Mouse (Mus musculus) forebrain, embryonic 10.5 days (tissue): ENCODE measurements at regions not wholly inside any gene's neighbourhood (a gene's known extent, or its start where the extent isn't known, plus 50 kb on each side); places are given as distances from the start of the nearest gene placed in this dataset.

Source experiments
- DNase-seq: peaks from one replicate; pipeline ENCODE4 v3.0.0-alpha.2; 2017; ENCODE audit warnings: low spot score; ENCODE audit errors: extremely low spot score
- H3K27ac ChIP-seq: fragments of 300-500 bp; sonication (generic); 2 replicates; pipeline ENCODE4 v1.5.1; 2016; ENCODE audit warnings: mild to moderate bottlenecking
- H3K27me3 ChIP-seq: fragments of 300-500 bp; sonication (generic); 2 replicates; pipeline ENCODE4 v1.6.1; 2016; ENCODE audit warnings: mild to moderate bottlenecking; ENCODE audit not compliant: poor library complexity, severe bottlenecking
- H3K36me3 ChIP-seq: fragments of 300-500 bp; sonication (generic); replicated peaks from 2 replicates; pipeline ENCODE4 v1.6.1; 2016; ENCODE audit warnings: mild to moderate bottlenecking, moderate library complexity
- H3K4me1 ChIP-seq: fragments of 300-500 bp; sonication (generic); 2 replicates; pipeline ENCODE4 v1.6.1; 2016
- H3K4me3 ChIP-seq: fragments of 300-500 bp; sonication (generic); 2 replicates; pipeline ENCODE4 v1.5.1; 2016; ENCODE audit warnings: mild to moderate bottlenecking, moderate library complexity
- H3K9me3 ChIP-seq: fragments of 300-500 bp; sonication (generic); 2 replicates; pipeline ENCODE4 v1.6.1; 2016; ENCODE audit warnings: mild to moderate bottlenecking, moderate library complexity
- WGBS: fragments of 180-500 bp; shearing (Covaris S2); methylation state at CpG from one replicate; pipeline ENCODE4 v1.1.7; 2016; 5-methylcytosine and 5-hydroxymethylcytosine counted together

DNA sequence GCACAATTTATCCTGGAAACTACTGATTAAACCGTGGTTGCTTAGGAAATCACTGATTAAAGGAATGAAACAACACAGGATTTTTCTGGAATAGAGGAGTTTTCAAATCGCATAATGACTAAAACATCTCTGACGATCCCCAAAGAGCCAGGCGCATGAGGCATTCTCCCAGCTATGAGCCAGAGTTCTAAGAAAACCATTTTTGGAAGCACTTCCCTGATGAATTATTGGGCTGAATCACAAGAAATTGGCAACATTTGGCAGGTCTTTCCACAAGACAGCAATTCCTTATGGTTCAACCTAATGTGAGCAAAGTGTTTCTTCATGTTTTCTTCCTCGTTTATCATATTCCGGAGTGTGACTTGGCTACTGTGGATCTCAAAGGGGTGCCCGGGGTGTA lies 129.3 kb upstream of the Usp24 start:
- no peaks in the 10 kb centered on the region for H3K36me3 ChIP-seq
- WGBS = 92% methylated on average over 7 of the region's 7 CpGs
- no peak overlapping the region for H3K27ac ChIP-seq
- no peaks in the 10 kb centered on the region for H3K27me3 ChIP-seq
- no peak overlapping the region for H3K4me3 ChIP-seq
- DNase-seq = no peak
- H3K9me3 ChIP-seq = peaks cover 6% of the 10 kb centered on the region; the same call in 1 of the 2 replicates
- H3K4me1 ChIP-seq = no peaks in the 10 kb centered on the region

DNA sequence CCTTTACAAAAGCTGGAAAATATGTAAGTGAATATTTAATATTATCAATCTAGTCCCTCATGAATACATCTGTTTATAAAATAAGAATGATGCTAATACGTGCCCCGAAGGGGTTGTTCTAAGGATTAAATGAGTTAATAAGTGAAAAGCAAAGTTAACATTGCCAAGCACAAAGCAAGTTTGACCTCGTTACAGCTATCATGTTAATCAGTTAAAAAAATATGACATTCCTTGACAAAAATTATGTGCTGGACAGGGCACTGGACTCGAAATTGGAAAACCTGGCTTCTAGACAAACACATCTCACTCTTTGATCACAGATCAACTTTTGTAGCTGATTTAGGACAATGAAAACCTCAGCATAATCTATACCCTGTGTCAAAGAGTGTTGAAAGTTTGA lies 125.8 kb upstream of the Usp24 start:
- H3K4me1 ChIP-seq = no peaks in the 10 kb centered on the region
- H3K9me3 ChIP-seq = no peaks in the 10 kb centered on the region
- H3K36me3 ChIP-seq = no peaks in the 10 kb centered on the region
- DNase-seq = no peak
- 90% methylated on average over 4 of the region's 4 CpGs for WGBS
- no peaks in the 10 kb centered on the region for H3K27me3 ChIP-seq
- no peak overlapping the region for H3K4me3 ChIP-seq
- no peak overlapping the region for H3K27ac ChIP-seq

DNA sequence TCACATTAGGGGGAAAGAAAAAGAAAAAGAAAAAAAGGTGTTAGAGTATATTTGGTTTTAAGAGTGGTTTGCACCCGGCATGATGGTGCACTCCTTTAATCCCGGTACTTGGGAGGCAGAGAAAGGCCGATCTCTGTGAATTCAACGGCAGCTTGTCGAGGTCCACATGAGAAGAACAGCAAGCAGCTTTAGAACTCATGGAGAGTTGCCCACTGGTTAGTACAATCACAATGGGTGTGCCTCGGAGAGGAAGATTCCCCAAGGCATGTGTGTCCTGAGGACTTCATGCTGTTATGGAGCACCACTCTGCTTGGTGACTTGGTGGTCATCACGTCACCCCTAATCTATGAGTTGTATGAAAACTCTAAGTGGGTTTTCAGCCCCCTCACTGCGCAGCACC lies 124.7 kb upstream of the Usp24 start:
- 92% methylated on average over 8 of the region's 8 CpGs for WGBS
- no peak for DNase-seq

DNA sequence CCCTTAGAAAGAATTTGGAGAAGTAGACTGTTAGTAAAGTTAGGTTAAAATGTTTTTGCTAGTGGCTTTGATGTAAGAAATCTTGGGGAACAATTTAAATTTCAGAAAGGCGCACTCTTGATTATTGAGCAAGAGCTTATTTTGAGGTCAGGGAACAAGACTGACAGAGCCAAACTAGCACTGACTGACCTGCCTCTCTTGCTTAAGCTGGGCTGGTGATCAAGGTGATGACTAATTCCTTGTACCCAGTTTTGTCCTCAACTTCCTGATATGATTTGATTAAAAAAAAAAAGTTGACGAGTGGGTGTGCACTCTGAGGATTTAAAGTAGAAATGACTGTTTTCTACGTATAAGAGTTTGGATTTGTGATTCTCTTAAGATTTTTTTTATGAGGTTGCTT lies 124.2 kb upstream of the Usp24 start:
- H3K27ac ChIP-seq = no peak overlapping the region
- 93% methylated on average over 3 of the region's 3 CpGs for WGBS
- H3K9me3 ChIP-seq = no peaks in the 10 kb centered on the region
- H3K36me3 ChIP-seq = no peaks in the 10 kb centered on the region
- no peaks in the 10 kb centered on the region for H3K27me3 ChIP-seq
- H3K4me3 ChIP-seq = no peak overlapping the region
- no peaks in the 10 kb centered on the region for H3K4me1 ChIP-seq
- DNase-seq = no peak

More for the DNA sequence above, 124.7 kb upstream of the Usp24 start:
- no peaks in the 10 kb centered on the region for H3K36me3 ChIP-seq
- no peak overlapping the region for H3K27ac ChIP-seq
- no peaks in the 10 kb centered on the region for H3K4me1 ChIP-seq
- no peaks in the 10 kb centered on the region for H3K27me3 ChIP-seq
- no peaks in the 10 kb centered on the region for H3K9me3 ChIP-seq
- no peak overlapping the region for H3K4me3 ChIP-seq

DNA sequence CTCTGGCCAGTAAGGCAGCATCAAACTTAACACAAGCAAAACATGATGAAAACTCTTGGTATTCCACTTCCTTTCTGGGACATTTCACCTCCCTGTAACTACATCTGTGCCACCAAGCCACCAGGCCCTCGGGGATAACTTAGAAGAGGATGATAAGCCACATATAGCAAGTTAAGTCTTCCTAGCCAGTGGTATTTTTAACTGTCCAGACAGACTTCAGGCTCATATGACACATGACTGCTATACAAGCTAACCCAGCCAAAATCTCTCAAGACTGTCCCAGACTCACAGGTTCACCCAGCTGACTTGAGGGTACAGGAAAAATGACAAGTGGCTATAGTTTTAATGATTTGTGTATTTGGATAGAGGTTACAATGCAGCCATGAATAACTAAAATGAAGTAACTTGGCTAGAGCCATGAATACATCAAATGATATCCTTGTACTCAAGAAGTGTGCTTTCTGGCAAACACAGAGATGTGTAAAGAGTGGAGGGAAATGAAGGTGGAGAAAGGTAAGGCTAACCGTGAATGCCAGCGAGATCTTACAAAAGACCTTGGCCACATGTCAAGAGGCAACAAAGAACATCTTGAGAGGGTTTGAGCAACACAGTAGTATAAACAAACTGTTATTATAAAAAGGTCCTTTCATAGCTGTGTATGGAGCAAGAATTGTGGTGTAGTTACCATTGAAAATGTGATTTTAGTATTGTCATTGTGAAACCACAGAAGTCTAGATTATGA lies 122.6 kb upstream of the Usp24 start:
- no peaks in the 10 kb centered on the region for H3K9me3 ChIP-seq
- 92% methylated on average over 3 of the region's 3 CpGs for WGBS
- H3K4me1 ChIP-seq = peaks cover 5% of the 10 kb centered on the region; the same call in 1 of the 2 replicates
- DNase-seq = no peak
- H3K36me3 ChIP-seq = no peaks in the 10 kb centered on the region
- H3K4me3 ChIP-seq = no peak overlapping the region
- H3K27ac ChIP-seq = no peak overlapping the region
- no peaks in the 10 kb centered on the region for H3K27me3 ChIP-seq

DNA sequence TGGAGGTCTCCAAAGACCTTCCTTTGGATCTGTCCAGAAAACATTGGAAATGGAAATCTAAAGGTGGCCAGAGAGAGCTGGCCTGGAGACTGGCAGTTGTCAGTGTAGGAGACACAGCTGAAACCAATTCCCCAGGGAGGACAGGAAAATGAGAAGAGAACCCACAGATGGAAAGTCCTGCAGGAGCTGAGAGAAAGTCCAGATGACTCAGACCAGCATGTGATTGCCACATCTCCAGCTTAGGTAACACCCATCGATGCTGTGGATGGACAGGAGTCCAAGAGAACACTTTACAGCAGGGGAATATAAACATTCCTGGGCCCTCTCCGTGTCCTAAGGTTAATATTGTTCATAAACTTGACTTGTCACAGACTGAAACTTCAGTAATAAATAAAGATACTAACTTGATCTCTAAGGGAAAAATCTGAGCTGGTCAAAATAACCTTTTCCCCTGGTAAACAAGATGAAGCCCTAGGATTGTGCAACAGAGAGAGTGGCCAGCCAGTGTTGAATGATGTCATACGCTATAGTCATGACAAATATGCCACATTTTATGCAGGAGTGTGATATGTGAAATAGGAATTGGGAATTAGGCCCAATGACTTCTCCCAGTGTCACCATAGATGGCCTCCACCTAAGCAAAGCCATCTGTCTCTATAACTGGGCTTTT lies 120.4 kb upstream of the Usp24 start:
- Histone ChIP-seq H3K4me3 (no peak overlapping the region), H3K27ac (no peak overlapping the region), H3K36me3 (no peaks in the 10 kb centered on the region), H3K27me3 (0 out of 2 replicates have a peak, but pooled peaks cover 5% of the 10 kb centered on the region), H3K4me1 (peaks cover 21% of the 10 kb centered on the region), H3K9me3 (no peaks in the 10 kb centered on the region)
- 90% methylated on average over 3 of the region's 3 CpGs for WGBS
- no peak for DNase-seq

DNA sequence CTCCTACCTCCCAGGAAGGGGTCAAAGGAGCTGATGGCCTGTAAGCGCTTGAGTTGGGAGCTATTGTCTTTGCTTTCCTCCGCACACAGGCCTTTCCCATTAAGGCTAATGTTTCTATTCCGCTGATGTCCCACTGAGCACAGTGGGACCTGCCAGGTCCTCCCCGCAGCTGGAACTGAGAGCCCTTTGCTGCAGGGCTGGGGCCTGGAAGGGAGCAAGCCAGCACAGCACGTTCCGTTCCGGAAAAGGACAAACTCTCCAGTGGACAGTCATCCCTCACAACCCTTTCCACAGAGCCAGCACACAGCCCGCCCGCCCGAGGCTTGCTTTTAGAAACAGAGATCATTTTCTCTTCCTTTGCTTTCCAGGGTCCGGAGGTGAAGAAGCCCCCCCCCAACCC lies 116.2 kb upstream of the Usp24 start:
- 8% methylated on average over 11 of the region's 11 CpGs for WGBS
- Histone ChIP-seq H3K36me3 (no peaks in the 10 kb centered on the region), H3K27me3 (0 out of 2 replicates have a peak, but pooled peaks cover 5% of the 10 kb centered on the region), H3K4me1 (peaks cover 37% of the 10 kb centered on the region), H3K27ac (peak overlapping the region; percentile 76), H3K4me3 (peak overlapping the region; percentile 28; the same call in 1 of the 2 replicates), H3K9me3 (no peaks in the 10 kb centered on the region)
- peak; percentile 25 for DNase-seq

DNA sequence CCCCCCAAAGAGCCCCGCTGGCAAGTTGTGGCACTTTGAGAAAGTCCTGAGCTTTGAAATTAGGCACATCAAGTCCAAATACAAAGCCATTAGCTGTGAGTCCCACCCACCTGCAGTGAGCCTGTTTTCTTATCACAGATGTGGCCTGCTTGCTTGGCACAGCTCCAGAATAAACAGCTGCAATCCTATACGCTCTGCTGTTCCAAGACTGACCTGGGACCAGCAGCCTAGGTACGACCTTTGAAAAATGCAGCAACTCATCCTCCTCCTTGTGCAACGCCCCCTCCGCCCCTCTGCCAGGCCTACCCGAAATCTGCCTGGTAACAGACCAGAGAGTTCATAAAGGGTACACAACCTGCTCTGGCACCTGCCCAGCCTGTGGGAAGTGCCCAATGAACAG lies 115.8 kb upstream of the Usp24 start:
- Histone ChIP-seq H3K9me3 (no peaks in the 10 kb centered on the region), H3K4me3 (peak overlapping the region; percentile 28; the same call in 1 of the 2 replicates), H3K27ac (peak overlapping the region; percentile 76), H3K4me1 (peaks cover 37% of the 10 kb centered on the region), H3K36me3 (no peaks in the 10 kb centered on the region), H3K27me3 (0 out of 2 replicates have a peak, but pooled peaks cover 5% of the 10 kb centered on the region)
- 44% methylated on average over 6 of the region's 6 CpGs for WGBS
- peak; percentile 27 for DNase-seq

DNA sequence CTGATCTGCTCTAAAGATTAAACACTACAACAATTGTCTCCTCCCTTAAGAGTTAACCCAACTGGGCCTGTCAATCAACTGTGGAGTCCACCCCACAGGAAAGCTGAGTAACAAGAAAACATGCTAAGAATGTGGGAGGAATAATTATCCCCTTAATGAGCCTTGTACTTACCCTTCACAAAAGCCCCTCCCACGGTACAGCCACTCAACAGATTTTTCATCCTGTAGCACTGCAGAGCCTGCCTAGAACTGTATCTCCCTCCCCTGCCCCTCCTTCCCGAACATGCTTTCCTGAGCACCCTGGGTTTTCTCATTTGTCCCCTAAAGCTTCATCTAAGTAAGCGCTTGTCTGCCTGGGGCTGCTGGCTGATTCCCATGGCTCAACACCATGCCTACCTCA lies 113.5 kb upstream of the Usp24 start:
- Histone ChIP-seq H3K36me3 (no peaks in the 10 kb centered on the region), H3K27me3 (0 out of 2 replicates have a peak, but pooled peaks cover 5% of the 10 kb centered on the region), H3K4me3 (no peak overlapping the region), H3K9me3 (no peaks in the 10 kb centered on the region), H3K27ac (0 out of 2 replicates have a peak overlapping the region, but pooled peaks have one; percentile 56), H3K4me1 (peaks cover 46% of the 10 kb centered on the region)
- 43% methylated on average over 3 of the region's 3 CpGs for WGBS
- no peak for DNase-seq

DNA sequence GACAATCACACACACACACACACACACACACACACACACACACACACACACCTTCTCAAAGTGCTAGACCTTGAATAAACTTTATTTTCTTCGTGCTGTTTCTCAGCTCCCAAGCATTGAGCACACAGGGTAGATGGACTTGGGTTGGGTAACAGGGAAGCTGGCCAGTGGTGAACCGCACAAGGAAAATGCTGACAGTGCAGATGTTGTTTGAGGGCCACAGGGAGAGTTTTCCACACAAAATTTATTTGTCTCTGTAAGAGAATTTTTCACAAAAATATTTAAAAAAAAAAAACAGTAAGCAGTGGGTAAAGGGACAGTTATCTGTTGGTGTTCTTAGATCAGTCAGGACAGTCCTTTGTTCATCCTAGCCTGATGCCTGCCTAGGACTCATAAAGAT lies 110.8 kb upstream of the Usp24 start:
- H3K27me3 ChIP-seq = no peaks in the 10 kb centered on the region
- H3K9me3 ChIP-seq = no peaks in the 10 kb centered on the region
- 94% methylated on average over 2 of the region's 2 CpGs for WGBS
- no peak overlapping the region for H3K4me3 ChIP-seq
- no peak for DNase-seq
- no peak overlapping the region for H3K27ac ChIP-seq
- no peaks in the 10 kb centered on the region for H3K36me3 ChIP-seq
- peaks cover 28% of the 10 kb centered on the region for H3K4me1 ChIP-seq

DNA sequence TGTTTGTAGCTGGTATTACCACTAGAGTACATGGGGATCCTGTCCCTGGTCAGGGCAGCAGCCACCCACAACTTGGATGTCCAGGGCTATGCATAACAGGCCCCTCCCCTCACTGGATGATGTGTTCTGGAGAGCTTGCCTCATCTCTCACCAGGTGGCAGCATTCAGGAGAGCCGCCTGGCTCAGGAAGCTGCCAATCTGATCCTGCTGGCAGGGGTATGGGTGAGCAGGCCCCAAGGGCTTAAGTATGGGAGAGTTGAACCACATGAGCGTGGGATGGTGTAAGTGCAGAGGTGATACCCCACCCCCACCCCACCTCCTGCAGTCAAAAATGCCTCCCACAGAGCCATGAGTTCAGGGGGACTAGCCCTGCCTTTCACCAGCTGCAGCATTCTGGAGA lies 110.0 kb upstream of the Usp24 start:
- DNase-seq = no peak
- peak overlapping the region; percentile 44; the same call in 1 of the 2 replicates for H3K27ac ChIP-seq
- no peaks in the 10 kb centered on the region for H3K9me3 ChIP-seq
- peaks cover 25% of the 10 kb centered on the region for H3K4me1 ChIP-seq
- WGBS = 47% methylated on average over 2 of the region's 2 CpGs
- no peaks in the 10 kb centered on the region for H3K27me3 ChIP-seq
- H3K36me3 ChIP-seq = no peaks in the 10 kb centered on the region
- no peak overlapping the region for H3K4me3 ChIP-seq

DNA sequence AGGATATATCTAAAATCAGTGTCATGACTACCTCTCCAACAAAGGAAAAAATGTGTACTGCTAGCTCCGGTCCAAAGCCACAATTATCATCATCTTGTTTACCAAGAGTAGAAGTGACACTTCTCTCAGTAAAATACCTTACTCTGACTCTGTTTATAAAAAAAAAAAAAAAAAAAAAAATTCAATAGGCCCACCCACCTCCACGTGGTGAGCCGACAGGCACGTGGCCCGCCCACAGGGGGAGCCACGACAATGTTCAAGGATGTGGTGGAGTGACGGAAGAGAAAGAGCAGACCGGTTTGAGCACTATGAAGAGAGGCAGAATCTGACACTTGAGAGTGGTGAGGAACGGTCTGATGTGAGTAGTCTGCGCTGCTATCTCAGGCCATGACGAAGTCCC lies 106.5 kb upstream of the Usp24 start:
- no peak for DNase-seq
- H3K27ac ChIP-seq = no peak overlapping the region
- H3K27me3 ChIP-seq = no peaks in the 10 kb centered on the region
- H3K36me3 ChIP-seq = no peaks in the 10 kb centered on the region
- H3K9me3 ChIP-seq = no peaks in the 10 kb centered on the region
- H3K4me1 ChIP-seq = peaks cover 19% of the 10 kb centered on the region
- 86% methylated on average over 11 of the region's 11 CpGs for WGBS
- H3K4me3 ChIP-seq = no peak overlapping the region

DNA sequence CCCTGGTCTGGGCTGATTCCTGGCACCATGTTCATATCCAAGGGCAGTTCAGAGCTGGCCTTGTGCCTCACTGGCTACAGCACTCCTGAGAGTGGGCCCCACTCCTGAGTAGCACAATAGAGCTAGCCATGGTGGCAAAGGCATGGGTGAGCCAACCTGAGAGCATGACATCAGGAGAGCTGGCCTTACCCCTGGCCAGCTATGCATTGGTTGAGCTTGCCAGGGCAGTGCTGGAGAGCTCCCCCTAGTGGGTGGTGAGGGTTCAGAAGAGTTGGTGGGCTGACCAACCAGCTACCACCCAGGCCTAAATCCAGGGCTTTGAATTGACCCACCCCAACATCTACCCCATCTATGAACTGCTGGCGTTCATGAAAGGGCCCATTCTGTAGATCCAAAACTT lies 106.0 kb upstream of the Usp24 start:
- Histone ChIP-seq H3K36me3 (no peaks in the 10 kb centered on the region), H3K9me3 (no peaks in the 10 kb centered on the region), H3K4me1 (peaks cover 19% of the 10 kb centered on the region), H3K4me3 (no peak overlapping the region), H3K27me3 (no peaks in the 10 kb centered on the region), H3K27ac (no peak overlapping the region)
- 92% methylated on average over 1 of the region's 1 CpGs for WGBS
- no peak for DNase-seq
